Mouse (Mus musculus) liver, adult 2 months (tissue): ENCODE measurements around the gene 4931406P16Rik.

Experiments
- CTCF ChIP-seq: fragments of 200-500 bp; IDR thresholded peaks from 2 replicates; pipeline ENCODE4 v1.5.1; 2011; ENCODE audit warnings: low read depth, low read length, control low read depth
- POLR2A ChIP-seq: fragments of 200-500 bp; IDR thresholded peaks from 2 replicates; pipeline ENCODE4 v1.6.1; 2011; ENCODE audit warnings: low read length, control low read depth; ENCODE audit not compliant: insufficient read depth; ENCODE audit errors: extremely low read depth

GRCm38 (mm10) chr7:34338445-34339163 lies 25.3 kb upstream of the 4931406P16Rik start:
- TF ChIP-seq CTCF (no peak), POLR2A (no peak)
